ENCODE assay signal across 8 mouse cellular contexts in genomic region chr11:70645461-70646258, GRCm38 (mm10). TPM values are rescaled to one million over a fixed set of nuclear protein-coding genes. Genes with fewer than 3 reads are reported as not detected.
DNase-seq lines count a peak whose midpoint lies in the region; ATAC-seq and TF ChIP-seq lines count a peak whose summit lies in the region.

No protein-coding gene starts in this region.

- intact Hi-C loops in gastrocnemius, postnatal 14 days (cut with DNase I; ENCODE audit: low total_unique reads): no loop called here

- no peak for DNase-seq in kidney, postnatal 0 days (ENCODE audit: low spot score)
- DNase-seq in kidney, postnatal 36 days: no peak
- no peak for DNase-seq in adrenal gland, adult 18-20 months (ENCODE audit: low spot score in 2 of 2)
- no peak for DNase-seq in embryo, embryonic 9.5 days (ENCODE audit: extremely low spot score)
- no peak for DNase-seq in gastrocnemius, postnatal 14 days

- H3K9ac ChIP-seq in kidney, postnatal 0 days (ENCODE audit: low read depth, low read length): peak overlapping the region; percentile 84
- peak overlapping the region; percentile 88 for H3K9ac ChIP-seq in embryonic facial prominence, embryonic 12.5 days
- peak overlapping the region; percentile 96 for H3K9ac ChIP-seq in hindbrain, embryonic 15.5 days
- peak overlapping the region; percentile 87 for H3K9ac ChIP-seq in midbrain, embryonic 16.5 days (ENCODE audit: low read depth, low read length)

- H3K4me1 ChIP-seq in kidney, postnatal 0 days (replicated peaks; ENCODE audit: insufficient read depth, low read length): peaks cover 8% of the 10 kb centered on the region; the same call in 1 of the 2 replicates
- H3K4me1 ChIP-seq in embryonic facial prominence, embryonic 12.5 days: peaks cover 27% of the 10 kb centered on the region
- peaks cover 36% of the 10 kb centered on the region for H3K4me1 ChIP-seq in hindbrain, embryonic 15.5 days (replicated peaks)
- H3K4me1 ChIP-seq in midbrain, embryonic 16.5 days (ENCODE audit: control insufficient read depth, insufficient read depth, low read length): peaks cover 24% of the 10 kb centered on the region

- H3K4me3 ChIP-seq in kidney, postnatal 0 days (replicated peaks; ENCODE audit: low read depth, low read length): peak overlapping the region; percentile 78
- H3K4me3 ChIP-seq in embryonic facial prominence, embryonic 12.5 days: peak overlapping the region; percentile 81
- H3K4me3 ChIP-seq in hindbrain, embryonic 15.5 days: peak overlapping the region; percentile 68
- peak overlapping the region; percentile 57 for H3K4me3 ChIP-seq in midbrain, embryonic 16.5 days (ENCODE audit: low read depth, low read length)

- no peaks in the 10 kb centered on the region for H3K27me3 ChIP-seq in kidney, postnatal 0 days (ENCODE audit: insufficient read depth, low read length)
- H3K27me3 ChIP-seq in embryonic facial prominence, embryonic 12.5 days: no peaks in the 10 kb centered on the region
- no peaks in the 10 kb centered on the region for H3K27me3 ChIP-seq in hindbrain, embryonic 15.5 days
- no peaks in the 10 kb centered on the region for H3K27me3 ChIP-seq in midbrain, embryonic 16.5 days (ENCODE audit: control insufficient read depth, insufficient read depth, low read depth, low read length)

- no peak for TF ChIP-seq CTCF in kidney, postnatal 0 days (IDR thresholded peaks at IDR 0.05; ENCODE audit: low read depth)

- WGBS in kidney, postnatal 0 days: 88% methylated on average over 12 of the region's 12 CpGs
- 90% methylated on average over 12 of the region's 12 CpGs for WGBS in embryonic facial prominence, embryonic 12.5 days
- 92% methylated on average over 12 of the region's 12 CpGs for WGBS in hindbrain, embryonic 15.5 days
- WGBS in midbrain, embryonic 16.5 days: 90% methylated on average over 12 of the region's 12 CpGs

- peak overlapping the region; percentile 89 for H3K27ac ChIP-seq in kidney, postnatal 0 days
- peak overlapping the region; percentile 94; the same call in 1 of the 2 replicates for H3K27ac ChIP-seq in embryonic facial prominence, embryonic 12.5 days
- H3K27ac ChIP-seq in hindbrain, embryonic 15.5 days (replicated peaks): peak overlapping the region; percentile 92; the same call in 1 of the 2 replicates
- peak overlapping the region; percentile 89 for H3K27ac ChIP-seq in midbrain, embryonic 16.5 days (ENCODE audit: low read length)

- ATAC-seq in kidney, postnatal 0 days (replicated peaks; ENCODE audit: low FRiP score, low read depth): no peak
- no peak for ATAC-seq in embryonic facial prominence, embryonic 12.5 days (ENCODE audit: insufficient number of reproducible peaks, insufficient read depth, low FRiP score, low TSS enrichment)
- ATAC-seq in hindbrain, embryonic 15.5 days (ENCODE audit: low FRiP score, low read depth): no peak
- ATAC-seq in midbrain, embryonic 16.5 days: no peak

- peaks cover 39% of the 10 kb centered on the region for H3K36me3 ChIP-seq in kidney, postnatal 0 days (ENCODE audit: insufficient read depth, low read length)
- H3K36me3 ChIP-seq in embryonic facial prominence, embryonic 12.5 days: peaks cover 52% of the 10 kb centered on the region
- H3K36me3 ChIP-seq in hindbrain, embryonic 15.5 days: peaks cover 40% of the 10 kb centered on the region
- H3K36me3 ChIP-seq in midbrain, embryonic 16.5 days (ENCODE audit: control insufficient read depth, insufficient read depth, low read length): peaks cover 19% of the 10 kb centered on the region

- no peaks in the 10 kb centered on the region for H3K9me3 ChIP-seq in kidney, postnatal 0 days (replicated peaks; ENCODE audit: low read length)
- H3K9me3 ChIP-seq in embryonic facial prominence, embryonic 12.5 days: no peaks in the 10 kb centered on the region
- no peaks in the 10 kb centered on the region for H3K9me3 ChIP-seq in hindbrain, embryonic 15.5 days
- no peaks in the 10 kb centered on the region for H3K9me3 ChIP-seq in midbrain, embryonic 16.5 days (replicated peaks; ENCODE audit: control insufficient read depth, low read length, poor library complexity, severe bottlenecking)

- peak overlapping the region; percentile 75 for H3K4me2 ChIP-seq in kidney, postnatal 0 days (ENCODE audit: low read length)
- peak overlapping the region; percentile 85 for H3K4me2 ChIP-seq in embryonic facial prominence, embryonic 12.5 days (replicated peaks)
- H3K4me2 ChIP-seq in hindbrain, embryonic 15.5 days: peak overlapping the region; percentile 89
- H3K4me2 ChIP-seq in midbrain, embryonic 16.5 days (ENCODE audit: low read length): peak overlapping the region; percentile 73

RNA-seq across cellular contexts. Expression of gene Rnf167, which starts 1.4 kb away (rescaled TPM):
- 109 and 113 TPM in 2 replicates for polyA plus RNA-seq in kidney, postnatal 0 days (2015; fragmentation: Nextera tagmentation; extraction: Ambion mirVana)
- polyA plus RNA-seq in embryonic facial prominence, embryonic 12.5 days (2016; fragmentation: Nextera tagmentation; extraction: Ambion mirVana): 96.5 and 104 TPM in 2 replicates
- 94.8 and 109 TPM in 2 replicates for polyA plus RNA-seq in hindbrain, embryonic 15.5 days (2015; fragmentation: Nextera tagmentation; extraction: Ambion mirVana)
- 105 TPM in 2 replicates for polyA plus RNA-seq in midbrain, embryonic 16.5 days (2015; fragmentation: Nextera tagmentation; extraction: Ambion mirVana)
- total RNA-seq in adrenal gland, adult 18-20 months (2021): 10 to 100 TPM; 72.6 to 80.7 TPM
- total RNA-seq in gastrocnemius, postnatal 14 days (2021): 10 to 100 TPM; 34.9 to 35.7 TPM

RNA-seq across cellular contexts. Expression of gene Slc25a11, which starts 1.6 kb away (rescaled TPM):
- 227 and 239 TPM in 2 replicates for polyA plus RNA-seq in kidney, postnatal 0 days (2015; fragmentation: Nextera tagmentation; extraction: Ambion mirVana)
- polyA plus RNA-seq in embryonic facial prominence, embryonic 12.5 days (2016; fragmentation: Nextera tagmentation; extraction: Ambion mirVana): 159 and 160 TPM in 2 replicates
- polyA plus RNA-seq in hindbrain, embryonic 15.5 days (2015; fragmentation: Nextera tagmentation; extraction: Ambion mirVana): 167 and 176 TPM in 2 replicates
- 171 and 174 TPM in 2 replicates for polyA plus RNA-seq in midbrain, embryonic 16.5 days (2015; fragmentation: Nextera tagmentation; extraction: Ambion mirVana)
- 100 to 1,000 TPM; 131 to 138 TPM for total RNA-seq in adrenal gland, adult 18-20 months (2021)
- total RNA-seq in gastrocnemius, postnatal 14 days (2021): 100 to 1,000 TPM; 278 to 315 TPM

RNA-seq across cellular contexts. Expression of gene Gp1ba, which starts 6.7 kb away (rescaled TPM):
- 0.16 and 0.19 TPM in 2 replicates for polyA plus RNA-seq in kidney, postnatal 0 days (2015; fragmentation: Nextera tagmentation; extraction: Ambion mirVana)
- polyA plus RNA-seq in embryonic facial prominence, embryonic 12.5 days (2016; fragmentation: Nextera tagmentation; extraction: Ambion mirVana): 0.15 and 0.27 TPM in 2 replicates
- polyA plus RNA-seq in hindbrain, embryonic 15.5 days (2015; fragmentation: Nextera tagmentation; extraction: Ambion mirVana): 0.24 and 0.38 TPM in 2 replicates
- polyA plus RNA-seq in midbrain, embryonic 16.5 days (2015; fragmentation: Nextera tagmentation; extraction: Ambion mirVana): 0.12 and 0.21 TPM in 2 replicates
- under 1 TPM in 1 of 2 experiments, not detected in 1; 0.22 TPM for total RNA-seq in adrenal gland, adult 18-20 months (2021)
- under 1 TPM in 1 of 2 experiments, not detected in 1; 0.08 TPM for total RNA-seq in gastrocnemius, postnatal 14 days (2021)

RNA-seq across cellular contexts. Expression of gene Pfn1, which starts 8.8 kb away (rescaled TPM):
- polyA plus RNA-seq in kidney, postnatal 0 days (2015; fragmentation: Nextera tagmentation; extraction: Ambion mirVana): 1,513 and 1,569 TPM in 2 replicates
- 1,467 and 1,498 TPM in 2 replicates for polyA plus RNA-seq in embryonic facial prominence, embryonic 12.5 days (2016; fragmentation: Nextera tagmentation; extraction: Ambion mirVana)
- polyA plus RNA-seq in hindbrain, embryonic 15.5 days (2015; fragmentation: Nextera tagmentation; extraction: Ambion mirVana): 722 and 792 TPM in 2 replicates
- 617 and 632 TPM in 2 replicates for polyA plus RNA-seq in midbrain, embryonic 16.5 days (2015; fragmentation: Nextera tagmentation; extraction: Ambion mirVana)
- total RNA-seq in adrenal gland, adult 18-20 months (2021): 100 to 1,000 TPM; 619 to 923 TPM
- 100 to 1,000 TPM; 340 to 388 TPM for total RNA-seq in gastrocnemius, postnatal 14 days (2021)

RNA-seq across cellular contexts. Expression of gene Eno3, which starts 11.3 kb away (rescaled TPM):
- 9.7 and 10.0 TPM in 2 replicates for polyA plus RNA-seq in kidney, postnatal 0 days (2015; fragmentation: Nextera tagmentation; extraction: Ambion mirVana)
- polyA plus RNA-seq in embryonic facial prominence, embryonic 12.5 days (2016; fragmentation: Nextera tagmentation; extraction: Ambion mirVana): 20.1 and 27.9 TPM in 2 replicates
- polyA plus RNA-seq in hindbrain, embryonic 15.5 days (2015; fragmentation: Nextera tagmentation; extraction: Ambion mirVana): 6.7 and 8.7 TPM in 2 replicates
- polyA plus RNA-seq in midbrain, embryonic 16.5 days (2015; fragmentation: Nextera tagmentation; extraction: Ambion mirVana): 6.0 and 8.1 TPM in 2 replicates
- 10 to 100 TPM; 29.0 to 44.2 TPM for total RNA-seq in adrenal gland, adult 18-20 months (2021)
- total RNA-seq in gastrocnemius, postnatal 14 days (2021): 1,000 to 10,000 TPM; 6,763 to 7,262 TPM
